Mouse (Mus musculus) cerebellum, adult 11-12 months (tissue): ENCODE measurements around the gene Kcnk4.

ENCODE experiments used
- DNase-seq: peaks from one replicate; pipeline ENCODE4 v3.0.0; 2022

The Kcnk4 gene

GRCm38 (mm10) chr19:6874257-6874656 is 60.1 kb downstream of the Kcnk4 start:
- DNase-seq: no peak
